Mouse (Mus musculus) liver, postnatal 0 days (tissue): ENCODE measurements around the gene Ifnk.

Experiments used
- CTCF ChIP-seq: sonication (generic); IDR thresholded peaks from 2 replicates; pipeline ENCODE4 v1.5.1; 2016; ENCODE audit warnings: antibody characterized with exemption, low read depth
- EP300 ChIP-seq: IDR thresholded peaks from 2 replicates; pipeline ENCODE4 v1.6.1; 2016; ENCODE audit warnings: antibody characterized with exemption, low read depth, mild to moderate bottlenecking

DNA sequence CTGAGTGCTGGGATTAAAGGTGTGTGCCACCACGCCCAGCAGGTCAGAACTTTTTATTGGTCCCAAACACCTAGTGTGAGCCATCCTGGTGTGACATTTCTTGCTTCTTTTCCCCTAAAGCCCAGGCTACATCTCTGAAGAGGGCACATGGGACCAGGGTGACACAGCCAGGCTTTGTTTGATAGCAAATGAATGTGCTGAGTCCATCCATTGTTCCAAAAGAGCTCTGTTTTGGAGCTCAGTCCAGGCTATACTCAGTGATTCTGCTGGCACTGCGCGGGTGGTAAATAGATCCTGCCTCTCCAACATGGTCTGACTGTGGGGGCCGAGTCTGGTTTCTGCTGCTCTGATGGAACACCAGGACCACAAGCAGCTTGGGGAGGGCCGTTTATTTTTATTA lies 16.0 kb downstream of the Ifnk start:
- TF ChIP-seq CTCF (no peak), EP300 (no peak)
